Mouse (Mus musculus) kidney, postnatal 10 days (tissue): ENCODE results near the gene Arcn1.
"Not testable (repeated sequence)": the region's sequence is repeated elsewhere in the genome, so short reads cannot be mapped to it uniquely, and the experiment has no call there.

Experiments
- DNase-seq: peaks from one replicate; pipeline ENCODE4 v3.0.0; 2021; ENCODE audit warnings: mixed read lengths

The Arcn1 gene

DNA sequence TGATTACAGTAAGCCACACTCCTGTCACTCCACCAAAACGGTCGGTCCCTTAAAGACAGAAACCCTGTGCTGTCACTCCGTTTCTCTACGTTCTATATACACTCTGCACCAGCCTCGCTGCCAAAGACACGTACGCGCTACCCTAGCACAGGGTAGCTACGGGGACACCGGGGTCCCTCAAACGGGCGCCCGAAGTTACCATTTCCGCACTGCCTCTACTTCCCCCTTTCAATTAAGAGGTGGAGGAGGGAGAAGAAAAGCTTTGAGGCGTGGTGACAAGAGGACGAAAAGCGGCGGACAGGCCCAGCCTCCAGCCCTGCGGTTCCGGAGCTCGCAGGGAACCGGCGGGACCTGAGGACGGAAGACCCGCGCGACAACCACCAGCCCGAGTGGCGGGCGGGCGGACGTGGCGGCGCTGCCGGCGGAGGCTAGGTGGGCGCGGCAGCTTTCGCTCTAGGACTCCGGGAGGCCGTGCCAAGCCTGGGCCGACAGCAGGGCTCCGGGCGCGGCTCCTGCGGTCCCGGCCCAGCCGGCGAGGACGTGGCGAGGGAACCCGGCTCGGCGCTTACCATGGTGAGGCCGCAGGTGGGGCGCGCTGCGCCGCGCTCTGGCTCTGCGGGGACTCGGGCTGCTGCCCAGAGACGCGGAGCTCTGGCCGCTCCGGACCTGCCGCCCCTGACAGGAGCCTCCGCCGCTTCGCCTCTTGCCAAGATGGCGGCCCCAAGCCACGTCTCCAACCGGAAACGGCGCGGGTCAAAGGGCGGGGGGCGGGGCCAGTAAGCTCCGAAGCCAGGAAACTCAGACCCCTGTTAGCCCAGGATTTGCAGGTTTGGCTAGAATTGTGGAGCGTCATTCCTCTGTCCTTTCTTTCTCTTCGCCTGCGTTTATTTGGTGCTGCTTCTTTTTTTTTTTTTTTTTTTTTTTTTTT, at the start of gene Arcn1, which contains the start of gene Ift46:
Gene Arcn1, minus strand, starts transcription at position 745 of the 928 bp plus-strand sequence.
Gene Ift46, plus strand, starts transcription at position 808 of the 928 bp plus-strand sequence.
- peak; percentile 92 for DNase-seq

DNA sequence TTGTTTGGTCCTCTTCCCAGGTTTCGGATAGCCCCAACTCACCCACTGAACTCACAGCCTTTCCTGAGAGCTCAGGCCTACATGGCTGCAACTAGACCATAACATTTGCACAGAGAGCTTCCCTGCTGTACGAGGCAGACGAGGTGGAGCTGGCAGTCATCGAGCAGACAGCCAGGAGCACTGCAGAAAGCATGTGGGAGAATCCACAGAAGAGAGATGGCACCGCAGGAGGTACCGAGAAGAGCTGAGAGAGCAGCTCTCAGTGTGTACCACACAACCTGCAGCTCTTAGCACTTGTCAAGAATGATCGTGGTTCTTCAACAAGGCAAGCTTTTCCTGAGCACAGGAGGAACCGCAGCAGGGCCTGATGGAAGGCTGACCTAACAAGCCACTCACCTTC, 46.5 kb upstream of the Arcn1 start:
- DNase-seq, result no peak

DNA sequence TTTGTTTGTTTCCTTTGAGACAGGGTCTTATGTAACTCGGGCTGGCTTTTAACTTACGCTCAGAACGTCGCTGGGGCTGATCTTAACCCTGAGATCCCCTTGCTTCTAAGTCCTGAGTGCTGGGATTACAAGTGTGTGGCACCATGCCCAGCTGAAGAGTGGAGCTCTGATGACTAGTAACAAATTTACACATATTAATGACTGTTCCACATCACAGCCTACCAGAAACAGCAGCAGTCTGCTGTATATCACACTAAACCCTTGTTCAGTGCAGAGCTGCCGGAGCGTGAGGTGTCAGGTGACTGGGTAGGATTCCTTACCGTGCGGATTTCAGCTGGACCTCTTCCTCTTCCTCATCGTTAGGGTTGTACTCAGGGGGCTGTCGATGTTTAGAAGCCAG, 42.7 kb upstream of the Arcn1 start:
- DNase-seq, result peak; percentile 65

DNA sequence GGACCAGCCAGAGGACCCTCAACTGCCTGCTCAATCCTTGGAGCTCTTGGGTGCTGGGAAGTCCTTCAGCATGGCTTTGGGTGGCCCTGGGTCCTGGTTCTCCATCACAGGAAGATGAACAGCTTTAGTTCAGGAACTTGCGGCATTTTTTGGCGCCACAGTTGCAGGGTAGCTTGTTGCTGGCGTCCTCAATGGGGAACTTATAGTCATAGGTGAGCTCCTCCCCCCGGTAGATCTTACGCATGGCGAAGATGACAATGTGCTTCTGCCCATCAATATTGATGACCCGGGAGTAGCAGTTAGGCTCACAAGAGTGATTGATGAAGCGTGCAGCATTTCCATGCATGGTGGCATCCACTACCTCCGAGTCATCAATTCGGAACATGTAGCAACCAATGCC, 40.1 kb upstream of the Arcn1 start:
- no peak for DNase-seq

DNA sequence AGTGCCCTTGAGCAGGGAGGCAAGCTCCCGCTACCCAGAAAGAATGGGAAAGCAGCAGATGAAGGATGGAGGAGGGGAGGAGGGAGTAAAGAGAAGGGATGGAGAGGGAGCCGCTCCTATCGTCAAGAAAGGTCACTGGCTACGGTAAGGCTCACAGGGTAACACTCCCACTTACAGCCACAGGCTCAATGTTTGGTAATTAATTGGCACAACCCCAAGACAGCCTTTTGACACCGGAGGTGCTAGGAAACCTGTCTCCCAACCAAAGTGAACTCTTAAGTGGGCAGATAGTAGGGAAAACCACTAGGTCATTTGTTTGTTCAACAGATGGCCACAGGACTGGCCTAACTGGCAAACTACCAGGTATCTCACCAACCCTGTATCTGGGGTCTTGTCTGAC, 39.5 kb upstream of the Arcn1 start:
- no peak for DNase-seq

DNA sequence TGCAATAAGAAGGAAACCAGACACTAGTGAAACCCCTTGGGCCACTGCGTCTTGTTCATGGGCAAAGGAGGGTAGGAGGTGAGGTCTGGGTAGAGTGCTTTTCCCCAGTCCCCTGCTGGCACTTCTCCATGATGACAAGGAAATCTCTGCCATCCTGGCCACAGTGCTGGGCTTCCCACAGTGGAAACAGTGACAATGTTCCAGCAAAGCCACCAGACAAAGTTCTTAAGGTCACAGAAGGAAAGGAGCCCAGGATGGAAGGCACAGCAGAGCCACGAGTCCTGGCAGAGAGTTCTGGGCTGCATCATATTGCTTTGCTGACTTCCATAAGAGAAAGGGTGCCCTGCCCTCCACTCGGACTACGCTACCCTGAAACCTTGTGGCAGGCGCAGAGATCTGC, 37.9 kb upstream of the Arcn1 start:
- no peak for DNase-seq

DNA sequence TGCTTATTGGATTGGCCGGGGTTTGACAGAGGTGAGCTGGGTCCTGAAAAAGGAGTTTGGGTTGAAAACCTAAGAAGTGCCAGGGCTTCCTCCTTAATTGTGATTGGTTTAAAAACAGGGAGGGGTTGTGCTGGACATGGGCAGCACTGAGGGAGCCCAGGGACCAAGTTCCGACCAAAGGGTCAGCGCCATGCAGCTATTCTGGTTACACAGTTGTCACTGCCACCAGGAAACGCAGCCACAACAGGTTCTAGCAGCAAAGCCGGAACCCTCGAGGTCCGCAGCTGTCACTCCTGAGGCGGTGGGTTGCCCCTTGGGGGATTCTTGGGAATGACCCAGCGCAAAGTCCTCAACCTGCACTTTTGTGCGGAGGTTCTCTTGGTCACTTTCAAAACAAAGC, 37.0 kb upstream of the Arcn1 start:
- DNase-seq, result no peak

DNA sequence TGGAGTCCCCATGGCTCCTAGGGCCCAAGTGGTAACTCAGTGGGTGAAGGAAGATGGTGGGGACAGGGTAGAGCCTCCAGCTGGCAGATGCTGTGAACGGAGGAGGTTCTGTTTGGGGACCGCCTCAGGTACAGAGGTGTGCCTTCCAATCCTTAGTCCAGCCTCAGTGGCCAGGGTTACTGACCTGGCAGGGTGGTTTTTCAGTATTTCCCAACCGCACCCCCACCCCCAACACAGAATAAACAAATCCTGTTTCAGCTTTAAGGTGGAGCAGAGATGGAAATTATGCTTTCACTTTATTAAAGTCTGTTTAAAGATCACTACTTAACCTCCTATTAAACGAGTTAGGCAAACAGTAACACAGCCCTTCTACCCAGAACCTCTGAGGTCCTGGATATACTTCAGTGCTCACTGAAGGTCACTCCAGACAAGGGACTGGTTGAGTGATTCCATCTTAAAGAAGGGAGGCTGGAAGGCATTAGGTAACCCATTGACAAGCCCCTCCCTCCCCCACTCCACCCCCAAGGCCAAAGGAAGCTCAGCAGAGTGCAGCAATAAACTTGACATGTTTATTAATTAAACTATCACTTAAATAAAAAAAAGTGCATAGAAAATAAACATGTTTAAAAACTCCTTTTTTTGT, 35.3 kb upstream of the Arcn1 start, which contains the start of gene Ttc36:
Gene Ttc36, minus strand, starts transcription at position 265 of the 643 bp plus-strand sequence.
- peak; percentile 74 for DNase-seq

DNA sequence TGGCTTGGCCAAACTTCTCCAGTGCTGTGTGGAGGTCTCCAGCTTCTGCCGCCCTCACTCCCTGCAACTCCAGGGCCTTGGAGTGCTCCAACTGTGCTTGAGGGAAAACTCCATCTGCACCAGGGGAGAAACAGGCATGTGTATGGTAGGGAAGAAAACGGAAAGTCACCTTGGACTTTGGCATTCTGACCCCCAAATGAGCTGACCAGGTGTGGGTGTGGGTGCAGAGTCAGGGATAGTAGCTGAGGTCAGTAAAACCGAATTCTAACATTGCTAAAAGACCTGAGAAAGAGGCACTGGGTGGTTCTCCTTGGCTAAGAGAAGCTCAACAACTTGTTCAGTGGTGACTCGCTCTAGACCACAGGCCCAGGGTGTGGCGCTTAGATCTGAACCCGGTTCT, 34.0 kb upstream of the Arcn1 start:
- DNase-seq, result no peak

DNA sequence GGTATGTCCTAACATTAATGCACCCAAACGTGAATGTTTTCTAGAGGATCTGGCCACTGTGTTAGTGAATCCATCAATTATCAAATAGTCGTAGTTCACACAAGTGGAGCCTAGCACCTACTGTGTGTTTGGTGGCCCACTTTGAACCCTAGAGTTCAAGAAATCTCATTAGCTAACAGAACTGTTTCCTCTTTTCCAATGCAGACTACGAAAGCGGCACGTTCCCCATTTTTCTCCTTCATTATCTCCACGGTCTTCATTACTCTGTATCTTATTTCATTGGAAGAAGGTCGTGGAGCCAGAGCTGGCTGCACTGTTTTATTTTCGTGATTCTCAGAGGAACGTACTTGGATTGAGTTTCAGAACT, 32.3 kb upstream of the Arcn1 start:
- DNase-seq, result no peak

DNA sequence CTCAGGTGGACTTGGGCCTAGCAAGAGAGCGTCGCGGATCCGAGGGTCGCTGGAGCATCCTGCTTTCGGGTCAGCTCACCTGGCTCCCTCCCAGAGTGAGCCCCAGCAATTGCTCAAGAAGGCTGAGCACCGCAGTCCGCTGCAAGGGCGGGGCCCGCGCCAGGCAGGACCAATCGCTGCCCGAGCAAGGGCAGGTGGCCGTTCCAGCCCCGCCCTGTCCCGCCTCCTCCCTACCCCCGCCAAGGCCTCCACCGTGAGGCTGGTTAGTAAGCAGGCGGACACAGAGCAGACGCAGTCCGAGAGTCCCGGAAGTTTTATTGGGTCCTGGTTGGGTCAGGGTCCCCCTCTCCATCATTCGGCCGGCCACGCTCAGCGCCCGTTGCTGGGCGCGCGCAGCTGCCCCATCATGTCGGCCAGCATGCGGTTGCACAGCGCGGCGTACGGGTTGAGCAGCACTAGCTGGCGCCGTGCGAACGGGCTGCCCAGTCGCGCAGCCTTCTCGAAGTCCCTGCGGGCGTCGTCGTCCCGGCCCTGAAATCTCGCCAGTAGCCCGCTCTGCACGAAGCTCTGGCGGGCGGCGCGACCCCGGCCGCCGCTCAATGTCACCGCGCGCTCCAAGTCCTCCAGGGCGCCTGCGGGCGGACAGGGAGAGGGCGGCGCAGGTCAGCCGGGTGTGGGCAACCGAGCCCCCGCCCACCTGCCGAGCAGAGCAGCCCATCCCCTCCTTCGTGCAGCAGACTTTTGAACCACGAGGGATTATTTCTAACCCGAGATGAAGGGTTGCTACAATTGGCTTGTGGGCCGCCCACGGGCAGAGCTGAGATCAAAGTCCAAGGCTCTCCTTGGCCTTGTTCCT, 31.7 kb upstream of the Arcn1 start, which contains the start of gene Tmem25:
Gene Tmem25, minus strand, starts transcription at position 206 of the 856 bp plus-strand sequence.
- DNase-seq, result peak; percentile 93

DNA sequence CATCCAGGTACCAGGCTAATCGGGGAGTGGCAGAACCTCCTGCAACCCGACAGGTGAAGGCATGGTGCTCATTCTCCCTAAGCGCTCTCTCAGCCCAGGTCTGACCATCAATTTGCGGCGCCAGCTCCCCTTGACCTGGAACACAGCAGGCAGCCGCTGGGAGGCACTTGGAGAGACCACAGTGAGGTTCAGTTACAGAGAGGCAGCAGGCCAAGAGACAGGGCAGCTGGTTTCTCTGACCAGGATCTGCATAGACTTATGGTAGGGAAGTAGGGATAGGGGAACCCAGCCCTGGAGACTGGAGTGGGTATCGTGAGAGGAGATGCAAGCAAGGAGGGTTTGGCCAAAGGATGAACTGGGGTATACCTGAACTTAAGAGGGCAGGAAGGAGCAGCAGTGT, 30.7 kb upstream of the Arcn1 start:
- DNase-seq, result no peak

DNA sequence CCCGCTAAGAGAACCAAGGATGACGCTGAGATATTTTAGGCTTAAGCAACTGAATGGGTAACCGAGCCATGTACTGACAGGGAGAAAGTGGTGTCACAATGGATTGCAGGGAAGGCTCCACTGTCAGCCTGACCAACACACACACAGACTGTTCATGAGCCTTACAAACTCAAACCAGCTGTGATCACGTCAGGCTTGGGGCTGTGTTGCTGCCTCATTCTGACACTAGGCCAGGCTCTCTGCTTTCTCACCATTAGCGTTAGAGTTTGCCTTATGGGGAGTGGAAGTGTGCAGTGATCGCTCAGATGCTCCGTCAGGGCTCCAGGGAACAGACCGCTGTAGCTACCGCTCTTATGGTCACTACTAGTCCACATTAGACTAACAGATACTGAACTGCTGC, 25.2 kb upstream of the Arcn1 start:
- no peak for DNase-seq

DNA sequence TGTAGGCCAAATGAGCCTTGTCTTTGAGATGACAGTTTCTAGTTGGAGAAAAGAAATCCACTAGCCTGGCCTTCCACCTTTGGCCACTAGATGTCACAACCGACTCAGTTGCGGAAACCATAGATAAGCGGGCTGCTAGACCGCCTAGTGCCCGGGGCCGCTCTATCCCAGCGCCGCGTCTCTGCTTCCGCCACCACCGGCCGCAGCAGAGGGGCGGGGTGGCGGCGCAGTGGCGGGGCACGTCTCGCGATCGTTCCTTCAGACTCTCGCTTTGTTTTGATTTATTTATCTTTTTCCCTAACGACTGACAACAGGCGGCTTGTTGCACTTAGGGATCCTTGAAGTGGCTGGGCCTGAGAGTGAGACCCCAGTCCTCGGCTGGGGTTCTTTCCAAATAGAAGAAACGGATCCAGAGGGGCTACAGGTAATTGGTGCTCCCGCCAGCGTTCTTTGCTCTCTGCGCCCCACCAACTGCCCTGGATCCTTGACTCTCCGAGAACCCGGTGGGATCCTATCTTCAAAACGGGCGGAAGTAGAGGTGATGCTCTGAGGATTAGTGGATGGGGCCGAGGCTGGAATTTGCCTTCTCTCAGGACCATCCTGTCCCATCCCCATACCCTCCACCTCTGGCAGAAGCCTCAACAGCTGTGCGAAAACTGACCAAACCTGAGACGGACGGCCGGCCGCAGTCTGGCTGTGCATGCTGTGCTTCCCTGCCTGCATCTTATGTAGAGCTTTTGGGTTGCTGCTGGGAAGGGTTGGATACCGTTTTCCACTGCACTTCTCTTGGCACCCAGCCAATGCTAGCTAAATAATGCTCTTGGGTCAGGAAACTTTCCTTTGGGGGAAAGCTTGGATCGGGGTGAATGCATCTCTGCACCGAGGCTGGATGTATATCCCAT, 5.4 kb upstream of the Arcn1 start:
- DNase-seq, result peak; percentile 97

DNA sequence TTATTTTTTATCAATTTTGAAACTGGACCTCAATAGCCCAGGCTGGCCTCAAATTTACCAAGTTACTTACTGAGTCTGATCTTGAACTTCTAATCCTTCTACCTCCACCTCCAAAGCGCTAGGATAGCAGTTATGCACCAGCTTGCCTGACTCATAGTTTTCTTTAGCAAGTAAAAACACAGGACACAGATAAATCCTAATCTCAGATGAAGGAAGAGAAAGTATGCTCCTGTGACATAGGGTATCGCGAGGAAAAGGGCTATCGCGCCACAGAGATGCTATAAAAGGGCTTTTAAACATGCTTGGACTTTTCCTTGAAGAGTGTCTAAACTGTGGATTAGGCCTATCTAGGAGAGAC, 4.7 kb upstream of the Arcn1 start:
- no peak for DNase-seq

DNA sequence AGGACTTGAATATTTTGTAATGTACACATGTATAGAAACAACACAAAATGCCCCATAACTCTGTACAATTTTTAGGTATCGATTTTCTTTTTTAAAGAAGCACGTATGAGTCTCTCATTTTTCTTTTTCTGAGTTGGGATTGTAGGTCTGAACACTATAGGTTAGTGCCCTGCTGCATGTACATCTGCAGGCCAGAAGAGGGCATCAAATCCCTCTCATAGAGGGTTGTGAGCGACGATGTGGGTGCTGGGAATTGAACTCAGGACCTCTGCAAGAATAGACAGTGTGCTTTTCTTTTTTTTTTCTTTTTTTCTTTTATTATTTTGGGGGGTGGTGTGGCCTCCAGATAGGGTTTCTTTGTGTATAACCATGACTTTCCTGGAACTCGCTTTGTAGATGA, 3.7 kb upstream of the Arcn1 start:
- no peak for DNase-seq

DNA sequence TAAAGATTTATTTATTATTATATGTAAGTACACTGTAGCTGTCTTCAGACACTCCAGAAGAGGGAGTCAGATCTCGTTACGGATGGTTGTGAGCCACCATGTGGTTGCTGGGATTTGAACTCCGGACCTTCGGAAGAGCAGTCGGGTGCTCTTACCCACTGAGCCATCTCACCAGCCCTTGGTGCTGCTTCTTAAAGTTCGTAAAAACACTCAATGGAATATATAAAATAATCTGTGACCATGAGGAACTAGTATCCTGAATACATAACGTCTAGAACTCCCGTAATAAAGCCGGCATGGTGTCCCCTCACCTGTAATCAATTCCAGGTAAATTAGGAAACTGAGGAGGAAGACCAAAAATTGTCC, 367 bp upstream of the Arcn1 start:
- DNase-seq, result not testable (repeated sequence)

DNA sequence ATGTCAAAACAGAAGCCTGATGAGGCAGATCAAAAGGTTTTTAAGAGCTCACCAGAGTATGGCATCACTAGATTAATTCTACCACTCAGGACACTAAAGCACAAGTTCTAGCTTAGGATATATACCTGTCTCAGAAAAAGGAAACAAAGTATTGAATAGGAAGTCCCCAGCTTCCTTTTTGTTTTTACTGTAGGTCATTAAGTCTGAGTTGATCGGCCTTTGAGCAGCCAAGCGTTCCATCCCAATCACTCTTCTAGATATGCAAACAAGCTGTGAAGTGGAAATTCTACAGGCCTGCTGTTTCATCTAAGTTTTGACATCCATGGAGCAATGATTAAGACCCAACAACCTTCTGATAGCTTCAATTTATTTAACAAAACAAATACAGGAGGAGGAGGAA, 6.8 kb downstream of the Arcn1 start:
- no peak for DNase-seq

DNA sequence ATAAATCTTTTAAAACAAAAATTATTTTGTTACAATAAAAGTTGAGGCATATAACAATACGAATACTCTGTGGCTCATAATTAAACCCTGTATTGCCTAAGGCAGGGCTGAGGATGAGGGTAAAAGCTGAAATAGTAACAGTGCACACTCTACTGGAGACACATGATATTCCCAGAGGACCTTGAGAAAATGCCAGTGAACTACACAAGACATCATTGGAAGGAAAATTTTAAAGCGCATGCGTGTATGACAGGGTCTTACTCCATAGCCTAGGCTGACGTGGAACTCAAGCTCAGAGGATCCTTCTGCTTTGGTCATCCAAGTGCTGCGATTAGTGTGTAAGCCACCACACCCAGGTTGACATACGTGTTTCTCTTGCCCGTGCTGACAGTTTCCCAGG, 19.2 kb downstream of the Arcn1 start:
- no peak for DNase-seq

DNA sequence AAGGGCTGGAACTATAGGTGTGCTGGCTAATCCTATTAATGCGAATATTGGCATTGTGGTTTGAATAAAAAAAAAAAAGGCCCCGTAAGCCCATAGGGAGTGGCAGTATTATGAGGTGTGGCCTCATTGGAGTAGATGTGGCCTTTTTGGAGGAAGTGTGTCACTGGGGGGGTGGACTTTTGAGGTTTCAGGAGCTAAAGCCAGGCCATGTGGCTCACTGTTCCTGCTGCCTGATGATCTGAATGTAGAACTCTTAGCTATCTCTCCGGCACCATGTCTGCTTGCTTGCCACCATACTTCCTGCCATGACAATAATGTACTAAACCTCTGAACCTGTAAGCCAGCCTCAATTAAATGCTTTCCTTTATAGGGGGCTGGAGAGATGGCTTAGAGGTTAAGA, 20.3 kb downstream of the Arcn1 start:
- no peak for DNase-seq

DNA sequence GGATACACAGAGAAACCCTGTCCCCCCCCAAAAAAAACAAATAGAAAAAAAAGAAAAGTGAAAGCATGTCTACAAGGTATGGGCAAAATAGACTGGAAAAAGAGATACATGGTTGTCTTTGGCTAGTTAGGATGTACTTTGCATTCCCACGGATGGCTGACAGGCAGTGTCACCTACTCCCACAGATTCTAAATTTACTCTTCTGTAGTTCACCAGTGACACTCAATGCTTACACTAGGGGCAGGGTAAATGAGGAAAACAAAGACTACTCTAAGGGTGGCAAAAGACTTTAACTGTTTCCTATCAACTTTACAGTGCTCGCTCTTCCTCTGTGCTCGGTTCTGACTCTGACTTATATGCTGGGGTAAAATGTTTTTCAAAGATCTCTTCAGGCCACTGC, 21.0 kb downstream of the Arcn1 start:
- DNase-seq, result no peak

DNA sequence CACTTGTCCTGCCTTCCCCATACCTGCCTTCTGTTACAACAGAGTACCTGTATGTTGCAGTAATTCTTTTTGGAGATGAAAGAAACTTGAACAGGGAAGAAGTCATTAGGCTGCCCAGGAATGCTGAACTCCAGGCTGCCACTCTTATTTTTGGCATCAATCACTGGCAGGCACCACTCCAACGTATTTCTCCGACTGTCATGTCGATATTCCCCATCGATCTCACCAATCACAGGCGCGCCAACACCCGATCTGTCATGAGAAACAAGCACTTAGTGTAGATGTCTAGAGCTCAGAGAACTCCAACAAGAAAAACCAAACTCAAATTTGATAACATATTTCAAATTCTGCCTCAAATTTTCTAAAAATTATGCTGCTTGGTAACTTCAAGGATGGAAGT, 22.3 kb downstream of the Arcn1 start:
- DNase-seq, result no peak
